ENCODE assay signal across 26 mouse cellular contexts in genomic region chr7:143629501-143629900, GRCm38 (mm10). TPM values are rescaled to one million over a fixed set of nuclear protein-coding genes. Genes with fewer than 3 reads are reported as not detected.
DNase-seq lines count a peak whose midpoint lies in the region; ATAC-seq and TF ChIP-seq lines count a peak whose summit lies in the region.
"Had no signal": no experiment of that assay in that cellular context is flagged by ENCODE, and none has a peak within 500 bp of the region (broad histone marks: within the 10 kb centered on the region; RNA-seq: fewer than 3 reads in every experiment).

No protein-coding gene starts in this region.

- H3K9ac ChIP-seq in CH12.LX (ENCODE audit: insufficient read depth, low read depth), result no peak overlapping the region
- H3K9ac ChIP-seq in liver, postnatal 0 days (replicated peaks), result no peak overlapping the region
- H3K9ac ChIP-seq: forebrain, embryonic 15.5 days; limb, embryonic 12.5 days had no signal

- TF ChIP-seq CTCF in thymus, adult 2 months (IDR thresholded peaks at IDR 0.05; ENCODE audit: borderline replicate concordance, control insufficient read depth, extremely low read depth, insufficient read depth, low read length, poor library complexity), result no peak
- no peak for TF ChIP-seq CTCF in CH12.LX (conservative IDR thresholded peaks at IDR 0.05 in 1 of 2, IDR thresholded peaks at IDR 0.05 in 1 of 2; ENCODE audit: low read depth in 2 of 2, low read length in 2 of 2)
- TF ChIP-seq CTCF in liver, postnatal 0 days (IDR thresholded peaks at IDR 0.05; ENCODE audit: low read depth), result no peak

- no peak for TF ChIP-seq POLR2A in thymus, adult 2 months (IDR thresholded peaks at IDR 0.05; ENCODE audit: control insufficient read depth, extremely low read depth, insufficient read depth, low read length, poor library complexity)
- TF ChIP-seq POLR2A in CH12.LX (IDR thresholded peaks at IDR 0.05; ENCODE audit: low read depth, low read length), result no peak

- H3K4me3 ChIP-seq in thymus, adult 2 months (ENCODE audit: control insufficient read depth, insufficient read depth, low read length), result no peak overlapping the region
- no peak overlapping the region for H3K4me3 ChIP-seq in CH12.LX (replicated peaks in 1 of 3; ENCODE audit: low read depth in 2 of 3, low read length in 2 of 3, poor library complexity in 1 of 3)
- H3K4me3 ChIP-seq in liver, postnatal 0 days (ENCODE audit: low read depth, low read length), result no peak overlapping the region
- H3K4me3 ChIP-seq: forebrain, embryonic 15.5 days; hindbrain, embryonic 10.5 days; layer of hippocampus, adult 2 months; limb, embryonic 12.5 days had no signal

- in situ Hi-C loops in CH12.LX (cut with MboI; ENCODE audit: low pct_ligation_motif_present, low pct_unique_long_range_greater_than_20kb, low sequenced_read_pairs), result no loop called here

- dilution Hi-C loops in CH12.LX (cut with MboI; ENCODE audit: extremely low pct_ligation_motif_present, extremely low pct_unique_long_range_greater_than_20kb, low sequenced_read_pairs), result no loop called here

- no peaks in the 10 kb centered on the region for H3K79me2 ChIP-seq in CH12.LX (replicated peaks; ENCODE audit: control insufficient read depth, extremely low read depth, insufficient read depth, poor library complexity, severe bottlenecking)

- 5% methylated on average over 1 of the region's 1 CpGs for WGBS in thymus, adult 2 months
- 26% methylated on average over 1 of the region's 1 CpGs for WGBS in liver, postnatal 0 days (ENCODE audit: insufficient replicate concordance)

- no peak for TF ChIP-seq EP300 in CH12.LX (IDR thresholded peaks at IDR 0.05; ENCODE audit: low read length)
- no peak for TF ChIP-seq EP300 in liver, postnatal 0 days (IDR thresholded peaks at IDR 0.05; ENCODE audit: low read depth)

- peaks cover 22% of the 10 kb centered on the region for H3K4me1 ChIP-seq in thymus, adult 2 months (replicated peaks; ENCODE audit: control insufficient read depth, insufficient read depth, low read length)
- H3K4me1 ChIP-seq in CH12.LX (ENCODE audit: control insufficient read depth in 1 of 2, insufficient read depth in 2 of 2), result peaks cover 3 to 26% of the 10 kb centered on the region in 2 experiments; a peak in 3 of 4 replicates
- H3K4me1 ChIP-seq in liver, postnatal 0 days (ENCODE audit: insufficient read depth), result 0 out of 2 replicates have a peak, but pooled peaks cover 2% of the 10 kb centered on the region
- H3K4me1 ChIP-seq: forebrain, embryonic 15.5 days; hindbrain, embryonic 10.5 days; limb, embryonic 12.5 days had no signal

- H3K36me3 ChIP-seq in thymus, adult 2 months (ENCODE audit: control insufficient read depth, insufficient read depth, low read length), result no peaks in the 10 kb centered on the region
- peaks cover 0 to 3% of the 10 kb centered on the region in 2 experiments for H3K36me3 ChIP-seq in CH12.LX (replicated peaks in 1 of 2; ENCODE audit: control insufficient read depth in 1 of 2, insufficient read depth in 1 of 2, low read length in 1 of 2)
- no peaks in the 10 kb centered on the region for H3K36me3 ChIP-seq in splenic B cell, adult 2 months (ENCODE audit: control insufficient read depth, insufficient read depth, low read length, poor library complexity, severe bottlenecking)
- H3K36me3 ChIP-seq in liver, postnatal 0 days (replicated peaks; ENCODE audit: insufficient read depth, low read length), result no peaks in the 10 kb centered on the region
- H3K36me3 ChIP-seq: forebrain, embryonic 15.5 days; hindbrain, embryonic 10.5 days; limb, embryonic 12.5 days had no signal

- 0 out of 2 replicates have a peak overlapping the region, but pooled peaks have one; percentile 5 for H3K4me2 ChIP-seq in CH12.LX (ENCODE audit: insufficient read depth, low read depth, poor library complexity, severe bottlenecking)
- no peak overlapping the region for H3K4me2 ChIP-seq in liver, postnatal 0 days (ENCODE audit: low read depth, low read length)
- H3K4me2 ChIP-seq: forebrain, embryonic 15.5 days; heart, embryonic 11.5 days; limb, embryonic 12.5 days; liver, embryonic 11.5 days had no signal

- H3K27me3 ChIP-seq in thymus, adult 2 months (ENCODE audit: control insufficient read depth, insufficient read depth, low read length), result no peaks in the 10 kb centered on the region
- H3K27me3 ChIP-seq in CH12.LX (replicated peaks), result peaks cover 1% of the 10 kb centered on the region
- no peaks in the 10 kb centered on the region for H3K27me3 ChIP-seq in splenic B cell, adult 2 months (ENCODE audit: control insufficient read depth, insufficient read depth, low read length, poor library complexity, severe bottlenecking)
- H3K27me3 ChIP-seq in liver, postnatal 0 days (ENCODE audit: insufficient read depth, low read length), result no peaks in the 10 kb centered on the region
- H3K27me3 ChIP-seq: forebrain, embryonic 15.5 days; limb, embryonic 12.5 days had no signal

- H3K27ac ChIP-seq in thymus, adult 2 months (ENCODE audit: control insufficient read depth, insufficient read depth, low read length), result no peak overlapping the region
- no peak overlapping the region for H3K27ac ChIP-seq in CH12.LX (ENCODE audit: insufficient read depth, low read depth)
- H3K27ac ChIP-seq in liver, postnatal 0 days (ENCODE audit: low read depth), result no peak overlapping the region
- H3K27ac ChIP-seq: forebrain, embryonic 15.5 days; hindbrain, embryonic 10.5 days; layer of hippocampus, adult 2 months; limb, embryonic 12.5 days had no signal

- peak; percentile 80 for ATAC-seq in inflammation-experienced regulatory T-cells, adult 6 months
- no peak for ATAC-seq in liver, postnatal 0 days
- ATAC-seq: forebrain, embryonic 15.5 days; hindbrain, embryonic 16.5 days; intestine, postnatal 0 days had no signal

- H3K9me3 ChIP-seq in CH12.LX (replicated peaks; ENCODE audit: low read length), result no peaks in the 10 kb centered on the region
- H3K9me3 ChIP-seq in liver, postnatal 0 days (ENCODE audit: low read length), result 0 out of 2 replicates have a peak, but pooled peaks cover 4% of the 10 kb centered on the region
- H3K9me3 ChIP-seq: forebrain, embryonic 15.5 days; hindbrain, embryonic 10.5 days; limb, embryonic 12.5 days had no signal

- TF ChIP-seq RAD21 in CH12.LX (IDR thresholded peaks at IDR 0.05; ENCODE audit: low read depth, low read length), result no peak

- DNase-seq in thymus, postnatal 14 days, result peak; percentile 17
- DNase-seq in thymus, adult 2 months, result no peak
- DNase-seq in CH12.LX (ENCODE audit: extremely low read depth) (no peak), MN1 (ENCODE audit: low spot score) (no peak)
- DNase-seq in splenic B cell, adult 2 months (ENCODE audit: low read depth, low spot score), result peak; percentile 52
- no peak for DNase-seq in ovary, postnatal 14 days (ENCODE audit: low spot score)
- DNase-seq in liver, postnatal 0 days, result no peak
- DNase-seq: adrenal gland, postnatal 14 days; cerebellum, adult 8-10 months; gastrocnemius, postnatal 10 days; kidney, postnatal 25 days; lung, adult 18-20 months; lung, postnatal 14 days; right cerebral cortex, postnatal 14 days; spleen, adult 18-20 months; thymus, adult 18-20 months had no signal

TF ChIP-seq in CH12.LX, 34 proteins besides CTCF, POLR2A, EP300 and RAD21:
- TF ChIP-seq ELF1 (IDR thresholded peaks at IDR 0.05; ENCODE audit: low read depth, low read length) (0 out of 2 replicates have a peak, but pooled peaks have one; percentile 15), USF1 (IDR thresholded peaks at IDR 0.05; ENCODE audit: low read depth, low read length) (no peak)

RNA-seq across cellular contexts. Expression of gene Tnfrsf26, which starts 1.0 kb away (rescaled TPM):
- 6.4 and 7.4 TPM in 2 replicates for polyA plus RNA-seq in thymus, adult 2 months (2012; rRNA removed)
- total RNA-seq in CH12.LX (2012; rRNA removed), result 7.5 and 8.3 TPM in 2 replicates
- 8.3 and 10.6 TPM in 2 replicates for total RNA-seq in CH12.LX (2014; rRNA removed)
- polyA plus RNA-seq in CH12.LX (2012; ENCODE audit: insufficient read length, low read depth), result 5.4 and 5.7 TPM in 2 replicates
- 100 to 1,000 TPM in 2 of 3 experiments, 10 to 100 TPM in 1; 73.7 to 122 (median 117) TPM for polyA plus RNA-seq in inflammation-experienced regulatory T-cells, adult 6 months (2017; shearing (Covaris generic))
- polyA plus RNA-seq in liver, postnatal 0 days (2015; fragmentation: Nextera tagmentation; extraction: Ambion mirVana), result 1.8 and 2.0 TPM in 2 replicates
- total RNA-seq: layer of hippocampus, adult 2 months had no signal

RNA-seq across cellular contexts. Expression of gene Tnfrsf22, which starts 20.0 kb away (rescaled TPM):
- polyA plus RNA-seq in thymus, adult 2 months (2012; rRNA removed), result 4.8 and 4.9 TPM in 2 replicates
- 3.8 and 3.9 TPM in 2 replicates for total RNA-seq in CH12.LX (2012; rRNA removed)
- 1.7 and 5.2 TPM in 2 replicates for total RNA-seq in CH12.LX (2014; rRNA removed)
- polyA plus RNA-seq in CH12.LX (2012; ENCODE audit: insufficient read length, low read depth), result 7.6 and 8.7 TPM in 2 replicates
- polyA plus RNA-seq in inflammation-experienced regulatory T-cells, adult 6 months (2017; shearing (Covaris generic)), result 10 to 100 TPM in 2 of 3 experiments, 1 to 10 TPM in 1; 6.9 to 21.9 (median 16.0) TPM
- polyA plus RNA-seq in liver, postnatal 0 days (2015; fragmentation: Nextera tagmentation; extraction: Ambion mirVana), result 0.95 and 1.3 TPM in 2 replicates

RNA-seq across cellular contexts. Expression of gene Cars, which starts 29.6 kb away (rescaled TPM):
- polyA plus RNA-seq in thymus, adult 2 months (2012; rRNA removed), result 22.7 and 24.5 TPM in 2 replicates
- total RNA-seq in CH12.LX (2012; rRNA removed), result 162 and 222 TPM in 2 replicates
- total RNA-seq in CH12.LX (2014; rRNA removed), result 99.0 and 118 TPM in 2 replicates
- polyA plus RNA-seq in CH12.LX (2012; ENCODE audit: insufficient read length, low read depth), result 170 and 184 TPM in 2 replicates
- polyA plus RNA-seq in inflammation-experienced regulatory T-cells, adult 6 months (2017; shearing (Covaris generic)), result 10 to 100 TPM; 29.9 to 40.2 (median 31.2) TPM
- polyA plus RNA-seq in liver, postnatal 0 days (2015; fragmentation: Nextera tagmentation; extraction: Ambion mirVana), result 18.1 and 22.7 TPM in 2 replicates

RNA-seq across cellular contexts. Expression of gene Tnfrsf23, which starts 56.2 kb away (rescaled TPM):
- polyA plus RNA-seq in thymus, adult 2 months (2012; rRNA removed), result 3.5 and 4.8 TPM in 2 replicates
- 0.08 TPM in 1 of 2 replicates, not detected in the other for total RNA-seq in CH12.LX (2012; rRNA removed)
- total RNA-seq in CH12.LX (2014; rRNA removed), result not detected in 2 replicates
- polyA plus RNA-seq in CH12.LX (2012; ENCODE audit: insufficient read length, low read depth), result 0.60 and 0.71 TPM in 2 replicates
- 1 to 10 TPM; 3.3 to 5.0 (median 4.4) TPM for polyA plus RNA-seq in inflammation-experienced regulatory T-cells, adult 6 months (2017; shearing (Covaris generic))
- 0.90 and 1.1 TPM in 2 replicates for polyA plus RNA-seq in liver, postnatal 0 days (2015; fragmentation: Nextera tagmentation; extraction: Ambion mirVana)
- total RNA-seq: megakaryocyte-erythroid progenitor cell, adult 5-6 weeks had no signal

Comparison
In these comparisons a context has a peak if more than half of its experiments do, and no peak if none do; other contexts are left out.
1. DNase-seq: peak in thymus, postnatal 14 days (single experiment) and splenic B cell, adult 2 months (single experiment); none in thymus, adult 2 months (single experiment), CH12.LX (single experiment), ovary, postnatal 14 days (single experiment), MN1 (single experiment) and liver, postnatal 0 days (single experiment).